Mouse (Mus musculus): ENCODE data around the gene Tnfrsf19.

GRCm38 (mm10) chr14:60978129-60978528, 68.2 kb downstream of the Tnfrsf19 start:
- TF ChIP-seq CTCF (IDR thresholded peaks at IDR 0.05; ENCODE audit: borderline replicate concordance, extremely low read depth, insufficient read depth, insufficient read length) (no peak), POLR2A (IDR thresholded peaks at IDR 0.05; ENCODE audit: borderline replicate concordance, extremely low read depth, insufficient read depth, insufficient read length, poor library complexity, severe bottlenecking) (no peak)
